Mouse (Mus musculus) embryo, embryonic 10.5 days (tissue): ENCODE data around the gene Csf2rb2.
"Not testable (repeated sequence)": the region's sequence is repeated elsewhere in the genome, so short reads cannot be mapped to it uniquely, and the experiment has no call there.

Experiments used
- DNase-seq: peaks from one replicate; pipeline ENCODE4 v3.0.0-alpha.2; 2015; ENCODE audit warnings: low spot score

The Csf2rb2 gene

GRCm38 (mm10) chr15:78257326-78258050 lies 48.0 kb downstream of the Csf2rb2 start:
- peak; percentile 77 for DNase-seq

GRCm38 (mm10) chr15:78256602-78257259 lies 48.8 kb downstream of the Csf2rb2 start:
- not testable (repeated sequence) for DNase-seq

GRCm38 (mm10) chr15:78254751-78255150 lies 50.8 kb downstream of the Csf2rb2 start:
- DNase-seq, result peak; percentile 78

- DNase-seq, result no peak
Measured at GRCm38 (mm10) chr15:78248410-78248809, 57.1 kb downstream of the Csf2rb2 start.

GRCm38 (mm10) chr15:78247659-78248058 lies 57.9 kb downstream of the Csf2rb2 start:
- no peak for DNase-seq

GRCm38 (mm10) chr15:78246143-78247116 lies 59.1 kb downstream of the Csf2rb2 start:
- DNase-seq, result no peak

GRCm38 (mm10) chr15:78244695-78245492 lies 60.6 kb downstream of the Csf2rb2 start, which contains the start of gene Ncf4:
Gene Ncf4, plus strand, starts transcription at chr15:78244801.
- DNase-seq, result no peak

GRCm38 (mm10) chr15:78243774-78244173 lies 61.7 kb downstream of the Csf2rb2 start:
- no peak for DNase-seq

GRCm38 (mm10) chr15:78243061-78243460 lies 62.5 kb downstream of the Csf2rb2 start:
- DNase-seq, result no peak

- DNase-seq, result no peak
Measured at GRCm38 (mm10) chr15:78241335-78241734, 64.2 kb downstream of the Csf2rb2 start.

- DNase-seq, result no peak
Measured at GRCm38 (mm10) chr15:78239956-78240617, 65.4 kb downstream of the Csf2rb2 start.

- DNase-seq, result peak; percentile 93
Measured at GRCm38 (mm10) chr15:78239453-78239852, 66.1 kb downstream of the Csf2rb2 start.

- DNase-seq, result no peak
Measured at GRCm38 (mm10) chr15:78234823-78235509, 70.6 kb downstream of the Csf2rb2 start.
